Mouse (Mus musculus) layer of hippocampus, postnatal 10 days (tissue): ENCODE results near the gene Dlg2. TPM values are rescaled to one million over a fixed set of nuclear protein-coding genes. Genes with fewer than 3 reads are reported as not detected.
A peak's percentile ranks its signal among the peaks of the same experiment; 100 is the strongest.

Experiments
- DNase-seq, 2 experiments: peaks; one replicate each; pipeline ENCODE4 v3.0.0; 2021; ENCODE audit warnings: low spot score in 2 of 2
- total RNA-seq, 2 experiments: library from RNA; stranded (reverse); gene quantifications; 2 replicates each; pipeline ENCODE4 v1.2.3; 2021

Dlg2 gene
- total RNA-seq, 2 experiments from 2014 or later = 264 to 268 TPM

- no peak for DNase-seq
Observed at GRCm38 (mm10) chr7:91716696-91717095, 1240.2 kb downstream of the Dlg2 start.

GRCm38 (mm10) chr7:91720318-91720717 lies 1243.8 kb downstream of the Dlg2 start:
- DNase-seq = no peak

- DNase-seq = no peak
Observed at GRCm38 (mm10) chr7:91724397-91724796, 1247.9 kb downstream of the Dlg2 start.

- no peak for DNase-seq
Observed at GRCm38 (mm10) chr7:91740748-91741147, 1264.3 kb downstream of the Dlg2 start.

- no peak for DNase-seq
Observed at GRCm38 (mm10) chr7:91753151-91753861, 1276.8 kb downstream of the Dlg2 start.

- no peak for DNase-seq
Observed at GRCm38 (mm10) chr7:91767648-91768047, 1291.2 kb downstream of the Dlg2 start.

- DNase-seq = no peak
Observed at GRCm38 (mm10) chr7:91778673-91779072, 1302.2 kb downstream of the Dlg2 start.

GRCm38 (mm10) chr7:91784617-91785016 lies 1308.1 kb downstream of the Dlg2 start:
- no peak for DNase-seq

GRCm38 (mm10) chr7:91785445-91785844 lies 1309.0 kb downstream of the Dlg2 start:
- no peak for DNase-seq

- no peak for DNase-seq
Observed at GRCm38 (mm10) chr7:91785871-91786270, 1309.4 kb downstream of the Dlg2 start.

- no peak for DNase-seq
Observed at GRCm38 (mm10) chr7:91790949-91791564, 1314.6 kb downstream of the Dlg2 start.

- no peak for DNase-seq
Observed at GRCm38 (mm10) chr7:91806632-91807031, 1330.2 kb downstream of the Dlg2 start.

GRCm38 (mm10) chr7:91810774-91811173 lies 1334.3 kb downstream of the Dlg2 start:
- DNase-seq = no peak

- DNase-seq = no peak
Observed at GRCm38 (mm10) chr7:91818004-91818403, 1341.5 kb downstream of the Dlg2 start.

- no peak for DNase-seq
Observed at GRCm38 (mm10) chr7:91832207-91832606, 1355.7 kb downstream of the Dlg2 start.

GRCm38 (mm10) chr7:91845723-91846122 lies 1369.3 kb downstream of the Dlg2 start:
- DNase-seq = no peak

GRCm38 (mm10) chr7:91849364-91849763 lies 1372.9 kb downstream of the Dlg2 start:
- DNase-seq = no peak

- no peak for DNase-seq
Observed at GRCm38 (mm10) chr7:91853653-91854052, 1377.2 kb downstream of the Dlg2 start.

- no peak for DNase-seq
Observed at GRCm38 (mm10) chr7:91856931-91857330, 1380.5 kb downstream of the Dlg2 start.

GRCm38 (mm10) chr7:91862806-91863531 lies 1386.5 kb downstream of the Dlg2 start:
- peak in 1 of 2 experiments; percentile 17 for DNase-seq

- DNase-seq = no peak
Observed at GRCm38 (mm10) chr7:91868919-91869318, 1392.4 kb downstream of the Dlg2 start.

- DNase-seq = no peak
Observed at GRCm38 (mm10) chr7:91876831-91877230, 1400.4 kb downstream of the Dlg2 start.
